Mouse (Mus musculus) limb, embryonic 12.5 days (tissue): Measurements from ENCODE around the gene Mtch2. TPM values are rescaled to one million over a fixed set of nuclear protein-coding genes. Genes with fewer than 3 reads are reported as not detected.
A peak's percentile ranks its signal among the peaks of the same experiment; 100 is the strongest.

Experiments
- ATAC-seq: fragments of 200-750 bp; cut with Nextera tagmentation; 2 replicates; pipeline ENCODE4 v1.8.0; 2017; ENCODE audit warnings: low read depth, moderate TSS enrichment; ENCODE audit not compliant: insufficient number of reproducible peaks, insufficient read depth, low FRiP score, low TSS enrichment
- H3K27ac ChIP-seq: fragments of 300-500 bp; sonication (generic); 2 replicates; pipeline ENCODE4 v1.5.1; 2016; ENCODE audit warnings: mild to moderate bottlenecking, moderate library complexity
- H3K27me3 ChIP-seq: fragments of 300-500 bp; sonication (generic); 2 replicates; pipeline ENCODE4 v1.6.1; 2016; ENCODE audit warnings: mild to moderate bottlenecking, moderate library complexity
- H3K36me3 ChIP-seq: fragments of 300-500 bp; sonication (generic); 2 replicates; pipeline ENCODE4 v1.6.1; 2016; ENCODE audit warnings: mild to moderate bottlenecking, moderate library complexity
- H3K4me1 ChIP-seq: fragments of 300-500 bp; sonication (generic); replicated peaks from 2 replicates; pipeline ENCODE4 v1.6.1; 2016
- H3K4me2 ChIP-seq: fragments of 300-500 bp; sonication (generic); 2 replicates; pipeline ENCODE4 v1.6.1; 2016; ENCODE audit warnings: mild to moderate bottlenecking, moderate library complexity
- H3K4me3 ChIP-seq: fragments of 300-500 bp; sonication (generic); replicated peaks from 2 replicates; pipeline ENCODE4 v1.5.1; 2016; ENCODE audit warnings: mild to moderate bottlenecking
- H3K9ac ChIP-seq: fragments of 300-500 bp; sonication (generic); replicated peaks from 2 replicates; pipeline ENCODE4 v1.6.1; 2016; ENCODE audit warnings: mild to moderate bottlenecking, moderate library complexity
- H3K9me3 ChIP-seq: fragments of 300-500 bp; sonication (generic); 2 replicates; pipeline ENCODE4 v1.6.1; 2016; ENCODE audit warnings: mild to moderate bottlenecking, moderate library complexity
- WGBS: fragments of 180-500 bp; shearing (Covaris S2); methylation state at CpG from one replicate; pipeline ENCODE4 v1.1.7; 2016; 5-methylcytosine and 5-hydroxymethylcytosine counted together
- polyA plus RNA-seq: library from polyadenylated mRNA; unstranded; fragments of >200 nt; fragmentation: Nextera tagmentation; extraction: Ambion mirVana; gene quantifications from 2 replicates; pipeline ENCODE4 v1.2.1, GENCODE M21; 2016

Gene Mtch2
- polyA plus RNA-seq, 1 experiment from 2014 or later = 195 TPM

GRCm38 (mm10) chr2:90828739-90829138, 18.2 kb upstream of the Mtch2 start:
- ATAC-seq = no peak
- Histone ChIP-seq H3K9me3 (no peaks in the 10 kb centered on the region), H3K36me3 (no peaks in the 10 kb centered on the region), H3K4me2 (no peak overlapping the region), H3K9ac (no peak overlapping the region), H3K27ac (no peak overlapping the region), H3K4me3 (no peak overlapping the region), H3K27me3 (no peaks in the 10 kb centered on the region), H3K4me1 (no peaks in the 10 kb centered on the region)
- WGBS = 65% methylated on average over 7 of the region's 7 CpGs

GRCm38 (mm10) chr2:90833502-90833901, 13.5 kb upstream of the Mtch2 start:
- H3K9me3 ChIP-seq = no peaks in the 10 kb centered on the region
- ATAC-seq = no peak
- no peak overlapping the region for H3K4me3 ChIP-seq
- no peaks in the 10 kb centered on the region for H3K27me3 ChIP-seq
- no peaks in the 10 kb centered on the region for H3K36me3 ChIP-seq
- 85% methylated on average over 5 of the region's 5 CpGs for WGBS
- H3K4me1 ChIP-seq = no peaks in the 10 kb centered on the region
- H3K4me2 ChIP-seq = no peak overlapping the region
- no peak overlapping the region for H3K27ac ChIP-seq
- H3K9ac ChIP-seq = no peak overlapping the region

- Histone ChIP-seq H3K4me2 (no peak overlapping the region), H3K9me3 (no peaks in the 10 kb centered on the region), H3K4me3 (no peak overlapping the region), H3K36me3 (no peaks in the 10 kb centered on the region), H3K9ac (no peak overlapping the region), H3K27me3 (no peaks in the 10 kb centered on the region), H3K4me1 (no peaks in the 10 kb centered on the region), H3K27ac (no peak overlapping the region)
- 78% methylated on average over 2 of the region's 2 CpGs for WGBS
- no peak for ATAC-seq
Measured at GRCm38 (mm10) chr2:90838621-90839020, 8.3 kb upstream of the Mtch2 start.

GRCm38 (mm10) chr2:90843666-90844065, 3.3 kb upstream of the Mtch2 start:
- H3K4me1 ChIP-seq = peaks cover 8% of the 10 kb centered on the region; the same call in 1 of the 2 replicates
- H3K9ac ChIP-seq = no peak overlapping the region
- no peak for ATAC-seq
- 78% methylated on average over 1 of the region's 1 CpGs for WGBS
- H3K9me3 ChIP-seq = no peaks in the 10 kb centered on the region
- no peak overlapping the region for H3K27ac ChIP-seq
- H3K36me3 ChIP-seq = no peaks in the 10 kb centered on the region
- no peaks in the 10 kb centered on the region for H3K27me3 ChIP-seq
- no peak overlapping the region for H3K4me3 ChIP-seq
- no peak overlapping the region for H3K4me2 ChIP-seq

GRCm38 (mm10) chr2:90844262-90844661, 2.7 kb upstream of the Mtch2 start:
- 73% methylated on average over 5 of the region's 5 CpGs for WGBS
- H3K4me3 ChIP-seq = no peak overlapping the region
- no peak overlapping the region for H3K27ac ChIP-seq
- no peaks in the 10 kb centered on the region for H3K9me3 ChIP-seq
- H3K4me2 ChIP-seq = no peak overlapping the region
- no peak overlapping the region for H3K9ac ChIP-seq
- peaks cover 8% of the 10 kb centered on the region; the same call in 1 of the 2 replicates for H3K4me1 ChIP-seq
- no peaks in the 10 kb centered on the region for H3K27me3 ChIP-seq
- H3K36me3 ChIP-seq = no peaks in the 10 kb centered on the region
- no peak for ATAC-seq

GRCm38 (mm10) chr2:90845234-90845633, 1.7 kb upstream of the Mtch2 start:
- WGBS = 84% methylated on average over 5 of the region's 5 CpGs

GRCm38 (mm10) chr2:90846171-90846570, 784 bp upstream of the Mtch2 start:
- peak overlapping the region; percentile 71 for H3K4me3 ChIP-seq
- H3K27me3 ChIP-seq = no peaks in the 10 kb centered on the region
- peak overlapping the region; percentile 66; the same call in 1 of the 2 replicates for H3K27ac ChIP-seq
- peaks cover 8% of the 10 kb centered on the region; the same call in 1 of the 2 replicates for H3K4me1 ChIP-seq
- peaks cover 16% of the 10 kb centered on the region for H3K36me3 ChIP-seq
- H3K9me3 ChIP-seq = no peaks in the 10 kb centered on the region
- H3K4me2 ChIP-seq = peak overlapping the region; percentile 68
- WGBS = 49% methylated on average over 6 of the region's 6 CpGs
- H3K9ac ChIP-seq = no peak overlapping the region
- ATAC-seq = no peak

More at GRCm38 (mm10) chr2:90845234-90845633, 1.7 kb upstream of the Mtch2 start:
- H3K9me3 ChIP-seq = no peaks in the 10 kb centered on the region
- H3K27me3 ChIP-seq = no peaks in the 10 kb centered on the region
- H3K9ac ChIP-seq = no peak overlapping the region
- H3K36me3 ChIP-seq = peaks cover 6% of the 10 kb centered on the region
- H3K4me1 ChIP-seq = peaks cover 8% of the 10 kb centered on the region; the same call in 1 of the 2 replicates
- H3K4me2 ChIP-seq = no peak overlapping the region
- no peak overlapping the region for H3K27ac ChIP-seq
- no peak overlapping the region for H3K4me3 ChIP-seq
- no peak for ATAC-seq

GRCm38 (mm10) chr2:90846597-90846954, 379 bp upstream of the Mtch2 start:
- peak overlapping the region; percentile 77 for H3K9ac ChIP-seq
- peaks cover 8% of the 10 kb centered on the region; the same call in 1 of the 2 replicates for H3K4me1 ChIP-seq
- H3K4me2 ChIP-seq = peak overlapping the region; percentile 68
- no peaks in the 10 kb centered on the region for H3K9me3 ChIP-seq
- H3K27me3 ChIP-seq = no peaks in the 10 kb centered on the region
- 4% methylated on average over 8 of the region's 8 CpGs for WGBS
- H3K27ac ChIP-seq = peak overlapping the region; percentile 66
- peak overlapping the region; percentile 71 for H3K4me3 ChIP-seq
- peaks cover 20% of the 10 kb centered on the region for H3K36me3 ChIP-seq
- peak; percentile 47 for ATAC-seq

- peak overlapping the region; percentile 68 for H3K4me2 ChIP-seq
- H3K4me3 ChIP-seq = peak overlapping the region; percentile 71
- peaks cover 31% of the 10 kb centered on the region for H3K36me3 ChIP-seq
- WGBS = 1% methylated on average over 13 of the region's 13 CpGs
- H3K9me3 ChIP-seq = no peaks in the 10 kb centered on the region
- no peak for ATAC-seq
- no peaks in the 10 kb centered on the region for H3K27me3 ChIP-seq
- H3K9ac ChIP-seq = peak overlapping the region; percentile 77
- H3K27ac ChIP-seq = peak overlapping the region; percentile 83
- H3K4me1 ChIP-seq = peaks cover 8% of the 10 kb centered on the region; the same call in 1 of the 2 replicates
Measured at GRCm38 (mm10) chr2:90847681-90848050, 711 bp downstream of the Mtch2 start.

GRCm38 (mm10) chr2:90848331-90848730, 1.4 kb downstream of the Mtch2 start:
- WGBS = 93% methylated on average over 5 of the region's 5 CpGs
- peak overlapping the region; percentile 71 for H3K4me3 ChIP-seq
- H3K4me1 ChIP-seq = peaks cover 8% of the 10 kb centered on the region; the same call in 1 of the 2 replicates
- H3K27me3 ChIP-seq = no peaks in the 10 kb centered on the region
- no peak overlapping the region; the same call in 1 of the 2 replicates for H3K9ac ChIP-seq
- no peak overlapping the region for H3K27ac ChIP-seq
- peak overlapping the region; percentile 68 for H3K4me2 ChIP-seq
- H3K9me3 ChIP-seq = no peaks in the 10 kb centered on the region
- H3K36me3 ChIP-seq = peaks cover 37% of the 10 kb centered on the region
- no peak for ATAC-seq

GRCm38 (mm10) chr2:90850401-90850800, 3.4 kb downstream of the Mtch2 start:
- H3K36me3 ChIP-seq = peaks cover 55% of the 10 kb centered on the region
- no peak overlapping the region for H3K4me2 ChIP-seq
- no peak overlapping the region for H3K9ac ChIP-seq
- no peak overlapping the region for H3K27ac ChIP-seq
- 93% methylated on average over 1 of the region's 1 CpGs for WGBS
- no peak for ATAC-seq
- no peaks in the 10 kb centered on the region for H3K9me3 ChIP-seq
- H3K4me3 ChIP-seq = no peak overlapping the region
- peaks cover 8% of the 10 kb centered on the region; the same call in 1 of the 2 replicates for H3K4me1 ChIP-seq
- no peaks in the 10 kb centered on the region for H3K27me3 ChIP-seq

- Histone ChIP-seq H3K4me3 (no peak overlapping the region), H3K4me1 (no peaks in the 10 kb centered on the region), H3K9me3 (no peaks in the 10 kb centered on the region), H3K36me3 (peaks cover 89% of the 10 kb centered on the region), H3K27me3 (no peaks in the 10 kb centered on the region), H3K9ac (no peak overlapping the region), H3K4me2 (no peak overlapping the region), H3K27ac (no peak overlapping the region)
- 94% methylated on average over 2 of the region's 2 CpGs for WGBS
- no peak for ATAC-seq
Measured at GRCm38 (mm10) chr2:90861486-90861885, 14.5 kb downstream of the Mtch2 start.
